Mouse (Mus musculus) stomach, embryonic 15.5 days (tissue): ENCODE data around the gene Cst9. TPM values are rescaled to one million over a fixed set of nuclear protein-coding genes. Genes with fewer than 3 reads are reported as not detected.

Source experiments
- ATAC-seq: fragments of 200-750 bp; cut with Nextera tagmentation; 2 replicates; pipeline ENCODE4 v1.8.0; 2017; ENCODE audit warnings: low read depth, moderate number of reproducible peaks, moderate TSS enrichment; ENCODE audit not compliant: insufficient read depth, low FRiP score
- H3K27ac ChIP-seq: fragments of 300-500 bp; sonication (generic); 2 replicates; pipeline ENCODE4 v1.5.1; 2015; ENCODE audit warnings: mild to moderate bottlenecking, inconsistent platforms
- H3K27me3 ChIP-seq: fragments of 300-500 bp; sonication (generic); replicated peaks from 2 replicates; pipeline ENCODE4 v1.6.1; 2015; ENCODE audit warnings: inconsistent platforms
- H3K36me3 ChIP-seq: fragments of 300-500 bp; sonication (generic); 2 replicates; pipeline ENCODE4 v1.6.1; 2015; ENCODE audit warnings: inconsistent platforms
- H3K4me1 ChIP-seq: fragments of 300-500 bp; sonication (generic); 2 replicates; pipeline ENCODE4 v1.6.1; 2015; ENCODE audit warnings: inconsistent platforms
- H3K4me2 ChIP-seq: fragments of 300-500 bp; sonication (generic); 2 replicates; pipeline ENCODE4 v1.6.1; 2015; ENCODE audit warnings: mild to moderate bottlenecking, inconsistent platforms
- H3K4me3 ChIP-seq: fragments of 300-500 bp; sonication (generic); replicated peaks from 2 replicates; pipeline ENCODE4 v1.5.1; 2015; ENCODE audit warnings: inconsistent platforms
- H3K9ac ChIP-seq: fragments of 300-500 bp; sonication (generic); 2 replicates; pipeline ENCODE4 v1.6.1; 2015; ENCODE audit warnings: inconsistent platforms
- H3K9me3 ChIP-seq: fragments of 300-500 bp; sonication (generic); 2 replicates; pipeline ENCODE4 v1.6.1; 2016; ENCODE audit warnings: inconsistent platforms
- WGBS: fragments of 180-500 bp; shearing (Covaris S2); methylation state at CpG from one replicate; pipeline ENCODE4 v1.1.7; 2015; 5-methylcytosine and 5-hydroxymethylcytosine counted together
- polyA plus RNA-seq: library from polyadenylated mRNA; unstranded; fragments of >200 nt; fragmentation: Nextera tagmentation; extraction: Ambion mirVana; gene quantifications from 2 replicates; pipeline ENCODE4 v1.2.1, GENCODE M21; 2015

Gene Cst9
- polyA plus RNA-seq, 1 experiment from 2014 or later: not detected

GRCm38 (mm10) chr2:148857506-148857905 is 22.6 kb downstream of the Cst9 start:
- no peak for ATAC-seq
- Histone ChIP-seq H3K9ac (no peak overlapping the region), H3K9me3 (no peaks in the 10 kb centered on the region), H3K27me3 (no peaks in the 10 kb centered on the region), H3K4me3 (no peak overlapping the region), H3K4me1 (no peaks in the 10 kb centered on the region), H3K4me2 (no peak overlapping the region), H3K36me3 (no peaks in the 10 kb centered on the region), H3K27ac (no peak overlapping the region)
- 69% methylated on average over 4 of the region's 4 CpGs for whole genome bisulfite sequencing

GRCm38 (mm10) chr2:148860993-148861392 is 26.0 kb downstream of the Cst9 start:
- H3K27me3 ChIP-seq: no peaks in the 10 kb centered on the region
- H3K4me2 ChIP-seq: no peak overlapping the region
- H3K36me3 ChIP-seq: no peaks in the 10 kb centered on the region
- no peak overlapping the region for H3K4me3 ChIP-seq
- no peaks in the 10 kb centered on the region for H3K4me1 ChIP-seq
- 70% methylated on average over 4 of the region's 4 CpGs for WGBS
- no peaks in the 10 kb centered on the region for H3K9me3 ChIP-seq
- H3K9ac ChIP-seq: no peak overlapping the region
- H3K27ac ChIP-seq: no peak overlapping the region
- ATAC-seq: no peak

- H3K27ac ChIP-seq: no peak overlapping the region
- ATAC-seq: no peak
- H3K9ac ChIP-seq: no peak overlapping the region
- no peaks in the 10 kb centered on the region for H3K27me3 ChIP-seq
- no peak overlapping the region for H3K4me3 ChIP-seq
- no peaks in the 10 kb centered on the region for H3K9me3 ChIP-seq
- H3K4me1 ChIP-seq: no peaks in the 10 kb centered on the region
- H3K36me3 ChIP-seq: no peaks in the 10 kb centered on the region
- H3K4me2 ChIP-seq: no peak overlapping the region
These were observed 26.7 kb downstream of the Cst9 start for GRCm38 (mm10) chr2:148861693-148862092.

- WGBS: 44% methylated on average over 2 of the region's 2 CpGs
- H3K27ac ChIP-seq: no peak within 1 kb of the TSS
- H3K9ac ChIP-seq: no peak within 1 kb of the TSS
- no peaks in the 10 kb centered on the region for H3K36me3 ChIP-seq
- no peak within 1 kb of the TSS for H3K4me3 ChIP-seq
- no peaks in the 10 kb centered on the region for H3K4me1 ChIP-seq
- H3K9me3 ChIP-seq: no peaks in the 10 kb centered on the region
- ATAC-seq: no peak
- H3K27me3 ChIP-seq: no peaks in the 10 kb centered on the region
- no peak within 1 kb of the TSS for H3K4me2 ChIP-seq
These were observed 30.0 kb downstream of the Cst9 start, which contains the start of gene 9230104L09Rik for GRCm38 (mm10) chr2:148864966-148865365. TSS of gene 9230104L09Rik (minus strand) at chr2:148865038.

- H3K36me3 ChIP-seq: peaks cover 11% of the 10 kb centered on the region
- no peak overlapping the region for H3K27ac ChIP-seq
- no peak overlapping the region for H3K4me3 ChIP-seq
- no peak overlapping the region for H3K4me2 ChIP-seq
- H3K9ac ChIP-seq: no peak overlapping the region
- H3K9me3 ChIP-seq: no peaks in the 10 kb centered on the region
- no peak for ATAC-seq
- no peaks in the 10 kb centered on the region for H3K27me3 ChIP-seq
- 34% methylated on average over 1 of the region's 1 CpGs for WGBS
- H3K4me1 ChIP-seq: peaks cover 10% of the 10 kb centered on the region
These were observed 34.0 kb downstream of the Cst9 start for GRCm38 (mm10) chr2:148868959-148869358.

GRCm38 (mm10) chr2:148870526-148870925 is 35.6 kb downstream of the Cst9 start:
- H3K36me3 ChIP-seq: peaks cover 11% of the 10 kb centered on the region
- no peaks in the 10 kb centered on the region for H3K9me3 ChIP-seq
- H3K27me3 ChIP-seq: no peaks in the 10 kb centered on the region
- no peak overlapping the region for H3K27ac ChIP-seq
- H3K4me2 ChIP-seq: no peak overlapping the region
- no peak overlapping the region for H3K9ac ChIP-seq
- H3K4me1 ChIP-seq: peaks cover 16% of the 10 kb centered on the region
- WGBS: 86% methylated on average over 3 of the region's 3 CpGs
- no peak overlapping the region for H3K4me3 ChIP-seq
- no peak for ATAC-seq

GRCm38 (mm10) chr2:148872860-148873259 is 37.9 kb downstream of the Cst9 start:
- Histone ChIP-seq H3K4me1 (peaks cover 20% of the 10 kb centered on the region), H3K36me3 (peaks cover 11% of the 10 kb centered on the region), H3K4me2 (peak overlapping the region; percentile 80), H3K9me3 (no peaks in the 10 kb centered on the region), H3K27me3 (no peaks in the 10 kb centered on the region), H3K27ac (peak overlapping the region; percentile 97), H3K4me3 (peak overlapping the region; percentile 95), H3K9ac (no peak overlapping the region)
- peak; percentile 34; the same call in 1 of the 2 replicates for ATAC-seq
- 34% methylated on average over 4 of the region's 4 CpGs for WGBS

GRCm38 (mm10) chr2:148874224-148874616 is 39.3 kb downstream of the Cst9 start:
- H3K9ac ChIP-seq: peak overlapping the region; percentile 91; the same call in 1 of the 2 replicates
- peak overlapping the region; percentile 95 for H3K4me3 ChIP-seq
- peaks cover 11% of the 10 kb centered on the region for H3K36me3 ChIP-seq
- WGBS: 18% methylated on average over 3 of the region's 3 CpGs
- no peaks in the 10 kb centered on the region for H3K27me3 ChIP-seq
- peaks cover 20% of the 10 kb centered on the region for H3K4me1 ChIP-seq
- no peaks in the 10 kb centered on the region for H3K9me3 ChIP-seq
- no peak for ATAC-seq
- peak overlapping the region; percentile 80 for H3K4me2 ChIP-seq
- peak overlapping the region; percentile 97; the same call in 1 of the 2 replicates for H3K27ac ChIP-seq

GRCm38 (mm10) chr2:148874617-148875334 is 39.8 kb downstream of the Cst9 start:
- Histone ChIP-seq H3K36me3 (peaks cover 11% of the 10 kb centered on the region), H3K9ac (peak overlapping the region; percentile 91), H3K9me3 (no peaks in the 10 kb centered on the region), H3K27me3 (no peaks in the 10 kb centered on the region), H3K4me2 (peak overlapping the region; percentile 80), H3K4me1 (peaks cover 20% of the 10 kb centered on the region), H3K27ac (peak overlapping the region; percentile 97), H3K4me3 (peak overlapping the region; percentile 95)
- peak; percentile 57; the same call in 1 of the 2 replicates for ATAC-seq
- 4% methylated on average over 34 of the region's 34 CpGs for WGBS

GRCm38 (mm10) chr2:148875335-148875811 is 40.4 kb downstream of the Cst9 start, which contains the start of gene Cst3:
TSS of gene Cst3 (minus strand) at chr2:148875692.
- WGBS: 0% methylated on average over 18 of the region's 19 CpGs
- H3K9ac ChIP-seq: peak within 1 kb of the TSS; percentile 91
- peaks cover 20% of the 10 kb centered on the region for H3K4me1 ChIP-seq
- no peaks in the 10 kb centered on the region for H3K9me3 ChIP-seq
- H3K27ac ChIP-seq: peak within 1 kb of the TSS; percentile 97
- ATAC-seq: peak; percentile 95
- H3K4me2 ChIP-seq: peak within 1 kb of the TSS; percentile 80
- no peaks in the 10 kb centered on the region for H3K27me3 ChIP-seq
- peaks cover 11% of the 10 kb centered on the region for H3K36me3 ChIP-seq
- peak within 1 kb of the TSS; percentile 95 for H3K4me3 ChIP-seq

- Histone ChIP-seq H3K27ac (no peak overlapping the region), H3K4me3 (no peak overlapping the region), H3K36me3 (peaks cover 5% of the 10 kb centered on the region; the same call in 1 of the 2 replicates), H3K9me3 (no peaks in the 10 kb centered on the region), H3K27me3 (no peaks in the 10 kb centered on the region), H3K4me1 (peaks cover 20% of the 10 kb centered on the region), H3K4me2 (no peak overlapping the region), H3K9ac (no peak overlapping the region)
- ATAC-seq: no peak
- WGBS: 16% methylated on average over 3 of the region's 3 CpGs
These were observed 42.2 kb downstream of the Cst9 start for GRCm38 (mm10) chr2:148877016-148877770.

GRCm38 (mm10) chr2:148878641-148879130 is 43.7 kb downstream of the Cst9 start:
- no peak for ATAC-seq
- no peaks in the 10 kb centered on the region for H3K27me3 ChIP-seq
- H3K4me3 ChIP-seq: no peak overlapping the region
- no peak overlapping the region for H3K9ac ChIP-seq
- H3K9me3 ChIP-seq: no peaks in the 10 kb centered on the region
- WGBS: 16% methylated on average over 2 of the region's 2 CpGs
- no peaks in the 10 kb centered on the region for H3K36me3 ChIP-seq
- peaks cover 12% of the 10 kb centered on the region for H3K4me1 ChIP-seq
- no peak overlapping the region for H3K4me2 ChIP-seq
- no peak overlapping the region for H3K27ac ChIP-seq
